Mouse (Mus musculus): ENCODE measurements around the gene Ikzf2.

The Ikzf2 gene

GRCm38 (mm10) chr1:69680501-69680900 lies 6.5 kb downstream of the Ikzf2 start:
- ChIA-PET POLR2A (no interaction called here), CTCF (no interaction called here)

- POLR2A ChIA-PET, result interaction anchor here in 1 of 4 experiments (0.7 kb wide), 1 partner anchor 21 kb away, joined by 4 read pairs; no protein-coding TSS in a partner anchor
- CTCF ChIA-PET, result no interaction called here
These were observed 17.1 kb downstream of the Ikzf2 start for GRCm38 (mm10) chr1:69669897-69670404.

- ChIA-PET POLR2A (no interaction called here), CTCF (no interaction called here)
These were observed 19.6 kb downstream of the Ikzf2 start for GRCm38 (mm10) chr1:69667456-69667855.

GRCm38 (mm10) chr1:69659779-69660178 lies 27.3 kb downstream of the Ikzf2 start:
- POLR2A ChIA-PET, result interaction anchor here in 1 of 4 experiments (0.6 kb wide), 1 partner anchor 26 kb away, joined by 3 read pairs; no protein-coding TSS in a partner anchor
- CTCF ChIA-PET, result no interaction called here

- ChIA-PET POLR2A (no interaction called here), CTCF (no interaction called here)
These were observed 29.0 kb downstream of the Ikzf2 start for GRCm38 (mm10) chr1:69658051-69658450.

- POLR2A ChIA-PET, result no interaction called here
- CTCF ChIA-PET, result no interaction called here
These were observed 29.6 kb downstream of the Ikzf2 start for GRCm38 (mm10) chr1:69657455-69657854.

- POLR2A ChIA-PET, result no interaction called here
These were observed 30.1 kb downstream of the Ikzf2 start for GRCm38 (mm10) chr1:69656929-69657328.

GRCm38 (mm10) chr1:69656047-69656782 lies 30.8 kb downstream of the Ikzf2 start:
- ChIA-PET CTCF (no interaction called here), POLR2A (no interaction called here)

More at GRCm38 (mm10) chr1:69656929-69657328, 30.1 kb downstream of the Ikzf2 start:
- CTCF ChIA-PET, result no interaction called here

- ChIA-PET POLR2A (no interaction called here), CTCF (no interaction called here)
These were observed 31.7 kb downstream of the Ikzf2 start for GRCm38 (mm10) chr1:69655368-69655767.

GRCm38 (mm10) chr1:69654955-69655354 lies 32.1 kb downstream of the Ikzf2 start:
- ChIA-PET CTCF (no interaction called here), POLR2A (no interaction called here)

- ChIA-PET POLR2A (interaction anchor here in 1 of 4 experiments (0.6 kb wide), 1 partner anchor 9 kb away, joined by 4 read pairs; no protein-coding TSS in a partner anchor), CTCF (no interaction called here)
These were observed 33.6 kb downstream of the Ikzf2 start for GRCm38 (mm10) chr1:69653419-69653818.

GRCm38 (mm10) chr1:69643138-69643537 lies 43.9 kb downstream of the Ikzf2 start:
- CTCF ChIA-PET, result interaction anchor here in 1 of 4 experiments (1.0 kb wide), 1 partner anchor 46 kb away, joined by 3 read pairs; no protein-coding TSS in a partner anchor
- POLR2A ChIA-PET, result no interaction called here

- ChIA-PET POLR2A (interaction anchor here in 1 of 4 experiments (0.5 kb wide), 1 partner anchor 797 kb away, joined by 3 read pairs; no protein-coding TSS in a partner anchor), CTCF (no interaction called here)
These were observed 45.1 kb downstream of the Ikzf2 start for GRCm38 (mm10) chr1:69641986-69642385.

- CTCF ChIA-PET, result no interaction called here
- POLR2A ChIA-PET, result no interaction called here
These were observed 48.7 kb downstream of the Ikzf2 start for GRCm38 (mm10) chr1:69638321-69638720.

GRCm38 (mm10) chr1:69637907-69638306 lies 49.1 kb downstream of the Ikzf2 start:
- POLR2A ChIA-PET, result no interaction called here
- CTCF ChIA-PET, result no interaction called here

GRCm38 (mm10) chr1:69634259-69634658 lies 52.8 kb downstream of the Ikzf2 start:
- ChIA-PET POLR2A (no interaction called here), CTCF (no interaction called here)

- POLR2A ChIA-PET, result no interaction called here
- CTCF ChIA-PET, result no interaction called here
These were observed 56.5 kb downstream of the Ikzf2 start for GRCm38 (mm10) chr1:69630508-69630907.

- CTCF ChIA-PET, result no interaction called here
- POLR2A ChIA-PET, result no interaction called here
These were observed 57.5 kb downstream of the Ikzf2 start for GRCm38 (mm10) chr1:69629513-69629912.

- CTCF ChIA-PET, result no interaction called here
These were observed 75.0 kb downstream of the Ikzf2 start for GRCm38 (mm10) chr1:69612076-69612475.

GRCm38 (mm10) chr1:69611204-69611725 lies 75.8 kb downstream of the Ikzf2 start:
- ChIA-PET POLR2A (no interaction called here), CTCF (no interaction called here)

More at GRCm38 (mm10) chr1:69612076-69612475, 75.0 kb downstream of the Ikzf2 start:
- POLR2A ChIA-PET, result no interaction called here

- POLR2A ChIA-PET, result no interaction called here
These were observed 76.3 kb downstream of the Ikzf2 start for GRCm38 (mm10) chr1:69610791-69611190.

More at GRCm38 (mm10) chr1:69610791-69611190, 76.3 kb downstream of the Ikzf2 start:
- CTCF ChIA-PET, result no interaction called here

Data from embryonic stem cell, embryonic (primary cell).